Mouse (Mus musculus): Measurements from ENCODE around the gene Sms. TPM values are rescaled to one million over a fixed set of nuclear protein-coding genes. Genes with fewer than 3 reads are reported as not detected.

The Sms gene
- polyA plus RNA-seq, 1 experiment from 2014 or later, result 16.9 TPM

- Histone ChIP-seq H3K9ac (no peak overlapping the region), H3K27me3 (no peaks in the 10 kb centered on the region), H3K4me3 (replicated peaks) (no peak overlapping the region), H3K4me2 (no peak overlapping the region), H3K27ac (replicated peaks) (no peak overlapping the region), H3K4me1 (replicated peaks) (no peaks in the 10 kb centered on the region), H3K36me3 (replicated peaks) (no peaks in the 10 kb centered on the region), H3K9me3 (replicated peaks) (no peaks in the 10 kb centered on the region)
- 48% methylated on average over 1 of the region's 1 CpGs for WGBS (ENCODE audit: insufficient replicate concordance)
- no peak for ATAC-seq (ENCODE audit: insufficient read depth)
Observed at GRCm38 (mm10) chrX:157449000-157449399, 43.1 kb downstream of the Sms start.

GRCm38 (mm10) chrX:157447431-157447830, 44.7 kb downstream of the Sms start:
- H3K36me3 ChIP-seq (replicated peaks), result no peaks in the 10 kb centered on the region
- no peak overlapping the region for H3K9ac ChIP-seq
- no peak overlapping the region for H3K4me3 ChIP-seq (replicated peaks)
- H3K27ac ChIP-seq (replicated peaks), result no peak overlapping the region
- H3K27me3 ChIP-seq, result no peaks in the 10 kb centered on the region
- H3K4me1 ChIP-seq (replicated peaks), result no peaks in the 10 kb centered on the region
- no peaks in the 10 kb centered on the region for H3K9me3 ChIP-seq (replicated peaks)
- 70% methylated on average over 6 of the region's 6 CpGs for WGBS (ENCODE audit: insufficient replicate concordance)
- no peak overlapping the region for H3K4me2 ChIP-seq
- ATAC-seq (ENCODE audit: insufficient read depth), result no peak

GRCm38 (mm10) chrX:157434768-157435167, 57.3 kb downstream of the Sms start:
- H3K4me2 ChIP-seq, result no peak overlapping the region
- H3K27me3 ChIP-seq, result no peaks in the 10 kb centered on the region
- no peak overlapping the region for H3K4me3 ChIP-seq (replicated peaks)
- H3K9ac ChIP-seq, result no peak overlapping the region
- no peak overlapping the region for H3K27ac ChIP-seq (replicated peaks)
- no peaks in the 10 kb centered on the region for H3K36me3 ChIP-seq (replicated peaks)
- H3K4me1 ChIP-seq (replicated peaks), result no peaks in the 10 kb centered on the region
- 43% methylated on average over 1 of the region's 1 CpGs for WGBS (ENCODE audit: insufficient replicate concordance)
- no peak for ATAC-seq (ENCODE audit: insufficient read depth)
- H3K9me3 ChIP-seq (replicated peaks), result no peaks in the 10 kb centered on the region

GRCm38 (mm10) chrX:157419451-157419850, 72.6 kb downstream of the Sms start:
- no peak for ATAC-seq (ENCODE audit: insufficient read depth)
- Histone ChIP-seq H3K4me1 (replicated peaks) (no peaks in the 10 kb centered on the region), H3K9me3 (replicated peaks) (no peaks in the 10 kb centered on the region), H3K4me3 (replicated peaks) (no peak overlapping the region), H3K36me3 (replicated peaks) (no peaks in the 10 kb centered on the region), H3K27ac (replicated peaks) (no peak overlapping the region), H3K9ac (no peak overlapping the region), H3K27me3 (no peaks in the 10 kb centered on the region), H3K4me2 (no peak overlapping the region)
- WGBS (ENCODE audit: insufficient replicate concordance), result 35% methylated on average over 2 of the region's 2 CpGs

GRCm38 (mm10) chrX:157415212-157415611, 76.9 kb downstream of the Sms start, which contains the start of gene Phex:
Gene Phex (minus strand): TSS chrX:157415312.
- Histone ChIP-seq H3K9me3 (replicated peaks) (no peaks in the 10 kb centered on the region), H3K27ac (replicated peaks) (no peak within 1 kb of the TSS), H3K4me3 (replicated peaks) (no peak within 1 kb of the TSS), H3K9ac (no peak within 1 kb of the TSS), H3K36me3 (replicated peaks) (no peaks in the 10 kb centered on the region), H3K27me3 (no peaks in the 10 kb centered on the region), H3K4me1 (replicated peaks) (no peaks in the 10 kb centered on the region), H3K4me2 (no peak within 1 kb of the TSS)
- ATAC-seq (ENCODE audit: insufficient read depth), result no peak
- 51% methylated on average over 5 of the region's 5 CpGs for WGBS (ENCODE audit: insufficient replicate concordance)

- Histone ChIP-seq H3K9ac (no peak overlapping the region), H3K36me3 (replicated peaks) (no peaks in the 10 kb centered on the region), H3K9me3 (replicated peaks) (no peaks in the 10 kb centered on the region), H3K4me2 (no peak overlapping the region), H3K27ac (replicated peaks) (no peak overlapping the region), H3K4me3 (replicated peaks) (no peak overlapping the region), H3K4me1 (replicated peaks) (no peaks in the 10 kb centered on the region), H3K27me3 (no peaks in the 10 kb centered on the region)
- no peak for ATAC-seq (ENCODE audit: insufficient read depth)
- WGBS (ENCODE audit: insufficient replicate concordance), result 54% methylated on average over 6 of the region's 6 CpGs
Observed at GRCm38 (mm10) chrX:157404919-157405318, 87.2 kb downstream of the Sms start.

Other genes with a start within 250 kb of the Sms start
- not detected in 2 replicates for gene Phex, start 77.0 kb downstream of the Sms start, polyA plus RNA-seq (2015; fragmentation: Nextera tagmentation; extraction: Ambion mirVana)
- 0.46 and 0.66 TPM in 2 replicates for gene Yy2, start 76.7 kb upstream of the Sms start, polyA plus RNA-seq (2015; fragmentation: Nextera tagmentation; extraction: Ambion mirVana)
- gene Mbtps2, start 106.4 kb upstream of the Sms start, polyA plus RNA-seq (2015; fragmentation: Nextera tagmentation; extraction: Ambion mirVana), result 4.7 and 5.4 TPM in 2 replicates
- 2.0 and 5.3 TPM in 2 replicates for gene Smpx, start 206.6 kb upstream of the Sms start, polyA plus RNA-seq (2015; fragmentation: Nextera tagmentation; extraction: Ambion mirVana)